Mouse (Mus musculus): ENCODE measurements around the gene Picalm.
"Not testable (repeated sequence)": the region's sequence is repeated elsewhere in the genome, so short reads cannot be mapped to it uniquely, and the experiment has no call there.

Gene Picalm

DNA sequence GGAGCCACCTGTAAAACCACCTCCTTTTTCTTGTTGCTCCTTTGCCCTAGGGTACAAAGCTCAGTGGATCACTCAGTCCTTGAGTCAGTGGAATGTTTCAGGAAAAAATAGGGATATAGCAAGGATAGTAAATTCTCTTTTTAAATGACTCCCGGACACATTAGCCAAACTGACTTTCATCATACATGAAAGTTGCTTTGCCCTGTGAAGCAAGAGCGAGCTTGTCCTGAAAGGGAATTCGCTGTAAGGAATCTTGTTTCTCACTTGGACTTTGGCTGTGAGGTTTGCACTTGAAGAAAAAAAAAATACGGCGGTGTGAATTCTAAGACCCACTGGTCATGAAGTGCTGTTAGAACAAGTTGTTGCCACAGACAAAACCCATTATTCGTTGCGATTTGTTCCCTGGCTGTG lies 1.8 kb downstream of the Picalm start:
- DNase-seq (ENCODE audit: low spot score in 2 of 2) = no peak

DNA sequence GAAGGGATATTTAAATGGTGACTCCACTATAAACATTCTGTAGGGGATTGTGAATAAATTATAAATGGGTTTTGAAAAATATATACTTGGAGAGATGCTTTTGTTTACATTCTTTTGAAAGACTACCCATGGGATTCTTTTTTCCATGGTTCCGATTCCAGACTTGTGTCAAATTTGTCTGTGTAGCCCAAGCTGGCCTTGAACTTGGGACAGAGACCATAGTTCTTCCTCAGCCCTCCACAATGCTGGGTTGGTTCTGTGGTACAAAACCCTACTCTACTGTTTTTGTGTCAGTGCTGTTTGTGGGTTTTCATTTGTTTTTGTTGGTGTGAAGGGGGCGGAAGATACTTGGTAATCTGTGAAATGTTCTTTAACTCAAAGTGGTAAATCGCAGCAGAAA lies 2.3 kb downstream of the Picalm start:
- DNase-seq (ENCODE audit: low spot score in 2 of 2) = no peak

DNA sequence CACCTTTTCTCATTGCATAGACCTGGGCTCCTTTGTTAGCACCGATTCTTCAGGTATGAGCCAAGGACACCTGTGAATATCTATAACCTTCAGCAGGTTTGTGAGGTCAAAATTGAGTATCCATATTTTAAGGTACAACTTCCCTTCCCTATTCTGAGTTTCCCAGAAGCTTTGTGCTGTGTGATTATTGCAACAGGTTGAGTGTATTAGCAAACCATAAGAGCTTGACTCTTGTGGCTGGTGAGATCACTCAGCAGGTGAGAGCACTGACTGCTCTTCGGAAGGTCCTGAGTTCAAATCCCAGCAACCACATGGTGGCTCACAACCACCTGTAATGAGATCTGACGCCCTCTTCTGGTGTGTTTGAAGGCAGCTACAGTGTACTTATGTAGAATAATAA lies 6.7 kb downstream of the Picalm start:
- DNase-seq (ENCODE audit: low spot score in 2 of 2) = no peak

DNA sequence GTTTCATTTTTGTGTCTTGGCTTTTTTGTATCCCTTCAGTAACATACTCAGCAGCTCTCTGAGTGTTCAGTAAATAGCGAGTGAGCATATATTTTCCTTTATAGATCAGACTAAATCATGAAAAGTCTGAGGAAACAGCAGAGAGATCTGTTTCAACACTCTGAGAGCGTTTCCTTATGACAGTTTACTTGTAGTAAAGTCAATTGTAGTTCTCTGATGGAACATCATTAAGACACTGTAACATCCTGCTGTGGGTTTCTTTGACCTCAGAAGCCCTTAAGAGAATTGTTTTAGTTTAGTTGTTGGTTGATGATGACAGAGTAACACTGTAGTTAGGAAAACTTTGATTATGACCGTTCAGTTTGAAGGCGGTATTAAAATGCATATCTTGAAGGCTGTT lies 8.3 kb downstream of the Picalm start:
- DNase-seq (ENCODE audit: low spot score in 2 of 2) = no peak

DNA sequence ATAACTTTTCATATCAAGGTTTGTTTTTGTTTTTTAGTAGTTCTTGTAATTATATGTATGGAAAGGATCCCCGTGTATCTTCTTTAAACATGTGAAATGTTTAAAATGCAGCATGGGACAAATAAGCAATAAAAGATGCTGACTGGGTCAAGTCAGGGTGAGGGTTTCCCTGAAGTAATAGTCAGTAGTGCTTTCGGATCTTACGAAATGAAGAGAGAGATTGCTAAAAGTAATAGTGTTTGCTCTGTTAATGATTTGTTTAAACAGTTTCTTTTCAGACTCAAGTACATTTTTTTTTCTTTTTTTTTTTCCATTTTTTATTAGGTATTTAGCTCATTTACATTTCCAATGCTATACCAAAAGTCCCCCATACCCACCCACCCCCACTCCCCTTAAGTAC lies 10.3 kb downstream of the Picalm start:
- no peak for DNase-seq (ENCODE audit: low spot score in 2 of 2)

DNA sequence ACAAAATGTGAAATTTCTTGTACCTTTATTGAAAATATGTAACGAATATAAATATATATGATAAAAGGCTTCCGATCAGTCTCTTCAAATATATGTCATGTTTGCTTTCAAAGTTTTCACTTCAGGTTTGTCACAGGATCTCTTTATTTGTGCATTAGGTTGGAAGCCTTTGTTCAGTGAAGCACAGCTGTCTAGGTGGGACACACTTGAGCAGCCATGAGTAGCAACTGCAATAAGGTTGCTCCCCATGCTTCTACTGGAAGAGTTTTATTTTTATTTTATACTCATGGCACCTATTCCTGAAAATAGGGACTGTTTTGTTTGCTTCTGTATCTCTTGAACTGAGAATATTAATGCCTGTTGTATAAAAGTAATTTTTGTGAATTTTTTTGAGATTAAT lies 14.3 kb downstream of the Picalm start:
- no peak for DNase-seq (ENCODE audit: low spot score in 2 of 2)

GRCm38 (mm10) chr7:90144971-90145370 lies 15.0 kb downstream of the Picalm start:
- DNase-seq (ENCODE audit: low spot score in 2 of 2) = no peak

DNA sequence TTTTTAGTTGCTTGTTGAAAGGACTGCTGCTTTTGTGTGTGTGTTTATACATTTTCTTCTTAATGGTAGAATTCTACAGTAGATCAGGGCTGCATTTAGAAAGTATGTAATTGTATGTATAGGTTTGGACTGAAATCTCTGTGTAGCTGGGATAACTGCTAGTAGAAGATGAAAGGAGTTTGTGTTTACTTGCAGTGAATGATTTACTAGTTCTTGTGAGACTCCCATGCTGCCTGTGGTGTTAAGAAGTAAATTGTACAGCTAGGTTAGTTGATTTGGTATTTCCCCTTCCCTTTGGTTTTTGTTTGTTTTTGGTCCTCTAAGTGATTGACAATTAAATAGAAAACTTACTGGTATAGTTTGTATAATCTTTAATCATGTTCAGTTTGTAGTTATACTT lies 15.4 kb downstream of the Picalm start:
- DNase-seq (ENCODE audit: low spot score in 2 of 2) = no peak

DNA sequence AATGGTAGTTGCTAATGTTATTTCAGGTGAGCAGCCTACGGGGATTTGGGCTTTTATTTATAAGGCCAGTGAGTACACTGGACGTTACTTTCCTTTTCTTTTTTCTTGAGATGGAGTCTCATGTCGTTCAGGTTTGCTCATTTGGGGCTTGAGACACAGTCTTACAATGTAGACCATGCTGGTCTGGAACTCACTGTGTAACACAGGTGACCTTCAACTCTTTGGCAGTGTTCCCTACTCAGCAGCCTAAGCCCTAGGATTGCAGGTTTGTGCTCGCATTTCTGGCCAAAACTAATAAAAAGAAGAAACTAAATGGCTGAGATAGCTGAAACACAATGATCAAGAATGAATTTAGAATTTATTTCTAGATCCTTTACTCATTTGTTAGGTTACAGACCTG lies 15.9 kb downstream of the Picalm start:
- DNase-seq (ENCODE audit: low spot score in 2 of 2) = no peak

- no peak for DNase-seq (ENCODE audit: low spot score in 2 of 2)
These were observed 16.3 kb downstream of the Picalm start for GRCm38 (mm10) chr7:90146321-90146720.

GRCm38 (mm10) chr7:90148023-90148422 lies 18.0 kb downstream of the Picalm start:
- no peak for DNase-seq (ENCODE audit: low spot score in 2 of 2)

- no peak for DNase-seq (ENCODE audit: low spot score in 2 of 2)
These were observed 18.5 kb downstream of the Picalm start for GRCm38 (mm10) chr7:90148516-90148915.

- DNase-seq (ENCODE audit: low spot score in 2 of 2) = no peak
These were observed 20.3 kb downstream of the Picalm start for GRCm38 (mm10) chr7:90150311-90150710.

GRCm38 (mm10) chr7:90158034-90158433 lies 28.0 kb downstream of the Picalm start:
- DNase-seq (ENCODE audit: low spot score in 2 of 2) = no peak

DNA sequence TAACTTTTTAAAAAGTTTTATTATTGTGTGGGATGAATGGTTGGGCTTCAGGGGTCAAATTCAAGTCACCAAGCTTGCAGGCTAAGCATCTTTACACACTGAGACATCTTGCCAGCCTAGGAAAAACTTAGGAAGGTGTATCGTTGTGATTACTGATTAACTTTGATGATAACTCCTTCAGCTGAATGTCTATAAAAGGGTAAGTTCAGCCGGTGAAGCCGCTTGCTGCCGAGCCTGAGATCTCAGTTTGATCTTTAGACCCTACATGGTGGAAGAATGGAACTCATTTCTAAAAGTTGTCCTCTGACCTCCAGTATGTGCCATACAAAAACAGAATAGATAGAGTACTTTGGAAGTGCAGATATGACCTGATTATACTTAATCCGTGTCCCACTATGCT lies 30.6 kb downstream of the Picalm start:
- no peak for DNase-seq (ENCODE audit: low spot score in 2 of 2)

DNA sequence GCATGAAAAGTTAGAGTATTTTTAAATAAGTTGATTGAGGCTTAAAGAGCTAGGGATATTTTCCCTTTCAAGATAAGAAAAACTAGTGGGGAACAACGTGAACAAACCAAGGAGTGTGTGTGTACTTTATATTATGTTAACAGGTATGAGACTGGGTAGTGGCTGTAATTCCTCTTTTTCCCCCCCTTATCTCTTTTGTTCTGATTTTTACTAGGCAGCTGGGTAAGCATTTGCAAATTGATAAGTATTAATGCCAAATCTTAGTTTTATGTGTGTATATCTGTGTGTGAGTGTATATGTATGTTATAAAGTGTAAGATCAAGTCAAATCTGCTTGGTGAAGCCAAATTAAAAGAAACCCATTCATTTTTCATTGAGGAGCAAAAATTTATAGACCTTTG lies 34.3 kb downstream of the Picalm start:
- no peak for DNase-seq (ENCODE audit: low spot score in 2 of 2)

DNA sequence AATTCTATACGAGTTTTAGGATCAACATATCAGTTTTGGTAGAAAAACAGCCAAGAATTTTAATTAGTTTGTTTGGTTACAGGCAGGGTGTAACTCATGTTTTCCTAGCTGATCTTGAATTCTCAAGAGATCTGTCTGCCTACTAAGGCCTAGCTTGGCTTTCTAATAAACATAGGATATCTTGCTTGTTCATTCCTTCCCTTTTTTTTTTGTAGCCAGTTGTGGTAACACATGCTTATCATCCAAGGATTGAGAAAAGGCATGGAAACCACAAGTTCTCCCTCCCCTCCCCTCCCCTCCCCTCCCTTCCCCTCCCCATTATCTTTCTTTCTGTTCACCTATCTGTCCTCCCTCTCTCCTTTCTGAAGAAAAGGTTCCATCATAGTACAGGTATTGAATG lies 36.0 kb downstream of the Picalm start:
- no peak for DNase-seq (ENCODE audit: low spot score in 2 of 2)

GRCm38 (mm10) chr7:90167777-90168176 lies 37.8 kb downstream of the Picalm start:
- not testable (repeated sequence) for DNase-seq (ENCODE audit: low spot score in 2 of 2)

DNA sequence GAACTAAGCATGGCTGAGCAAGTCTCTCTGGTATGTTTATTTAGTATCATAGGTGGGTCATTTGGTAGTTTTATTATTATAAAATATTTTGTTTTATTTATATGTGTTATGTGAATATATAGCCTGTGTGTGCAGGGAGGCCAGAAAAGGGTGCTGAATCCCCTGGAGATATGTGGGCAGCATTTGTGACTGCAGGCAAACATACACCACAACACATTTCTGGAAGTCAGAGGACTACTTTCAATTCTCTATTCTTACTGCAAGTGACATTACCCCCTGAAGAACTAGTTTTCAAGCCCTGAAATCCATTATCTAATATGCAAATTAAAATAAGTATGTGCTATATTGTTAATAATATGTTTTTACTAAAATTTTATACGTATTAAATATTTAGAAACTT lies 43.8 kb downstream of the Picalm start:
- no peak for DNase-seq (ENCODE audit: low spot score in 2 of 2)

- no peak for DNase-seq (ENCODE audit: low spot score in 2 of 2)
These were observed 45.6 kb downstream of the Picalm start for GRCm38 (mm10) chr7:90175576-90175975.

DNA sequence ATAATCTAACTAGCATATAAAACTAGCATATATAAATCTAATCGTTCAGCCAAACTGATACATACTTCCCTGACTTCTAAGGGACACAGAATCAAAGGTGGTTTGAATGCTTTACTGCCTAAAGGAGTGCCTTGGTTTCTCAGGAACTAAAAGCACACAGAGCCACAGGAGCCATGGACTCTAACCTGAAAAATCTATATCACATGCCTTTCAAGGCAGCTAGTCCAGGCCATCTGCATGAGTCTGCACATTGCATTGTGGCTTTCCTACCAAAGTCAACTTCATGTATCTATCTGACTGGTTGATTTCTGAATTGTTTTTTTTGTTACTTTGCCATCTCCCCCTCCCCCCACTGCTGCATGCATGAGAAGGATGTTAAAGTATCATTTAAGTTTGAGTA lies 50.6 kb downstream of the Picalm start:
- DNase-seq (ENCODE audit: low spot score in 2 of 2) = no peak

GRCm38 (mm10) chr7:90200251-90200650 lies 70.2 kb downstream of the Picalm start:
- no peak for DNase-seq (ENCODE audit: low spot score in 2 of 2)

- no peak for DNase-seq (ENCODE audit: low spot score in 2 of 2)
These were observed 72.0 kb downstream of the Picalm start for GRCm38 (mm10) chr7:90201877-90202465.

GRCm38 (mm10) chr7:90203914-90204313 lies 73.9 kb downstream of the Picalm start:
- DNase-seq (ENCODE audit: low spot score in 2 of 2) = no peak

DNA sequence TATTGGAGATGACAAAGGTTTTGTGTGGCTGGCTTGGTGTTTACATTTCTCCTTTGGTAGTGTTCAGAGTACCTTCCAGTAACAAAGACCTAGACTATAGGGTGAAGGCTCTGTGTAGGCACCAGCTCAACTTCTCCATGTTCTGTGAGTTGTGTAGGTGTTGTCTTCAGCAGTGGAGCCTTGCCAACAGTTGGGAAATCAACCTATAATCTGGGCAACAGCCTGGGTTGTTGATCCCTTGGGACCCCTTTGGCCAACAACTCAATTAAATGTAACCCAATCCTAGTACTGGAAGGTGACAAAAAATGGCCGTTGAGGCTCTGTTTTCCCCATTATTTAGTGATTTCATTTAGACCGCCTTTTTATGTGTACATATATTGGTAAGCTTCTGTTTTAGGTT lies 80.1 kb downstream of the Picalm start:
- no peak for DNase-seq (ENCODE audit: low spot score in 2 of 2)

Measured in frontal cortex, postnatal 25 days (tissue).